Mouse (Mus musculus) induced T-regulatory cell, adult 2 months (primary cell): Measurements from ENCODE around the gene Rdh13.
A peak's percentile ranks its signal among the peaks of the same experiment; 100 is the strongest.

Experiments used
- DNase-seq: peaks from one replicate; pipeline ENCODE4 v3.0.0-alpha.2; 2012; ENCODE audit warnings: low read depth

Rdh13 gene

GRCm38 (mm10) chr7:4445216-4445791 is at the start of gene Rdh13:
Gene Rdh13 (minus strand): TSS chr7:4445649.
- peak; percentile 87 for DNase-seq

- no peak for DNase-seq
These were observed 48.5 kb upstream of the Rdh13 start for GRCm38 (mm10) chr7:4493991-4494390.

- peak; percentile 69 for DNase-seq
These were observed 47.1 kb upstream of the Rdh13 start for GRCm38 (mm10) chr7:4492284-4493224.

- no peak for DNase-seq
These were observed 45.9 kb upstream of the Rdh13 start for GRCm38 (mm10) chr7:4491308-4491707.

- DNase-seq: no peak
These were observed 36.8 kb upstream of the Rdh13 start for GRCm38 (mm10) chr7:4482281-4482680.

- DNase-seq: peak; percentile 74
These were observed 34.2 kb upstream of the Rdh13 start for GRCm38 (mm10) chr7:4479674-4480073.

GRCm38 (mm10) chr7:4478796-4479291 is 33.4 kb upstream of the Rdh13 start:
- no peak for DNase-seq

- DNase-seq: no peak
These were observed 32.8 kb upstream of the Rdh13 start for GRCm38 (mm10) chr7:4478021-4478795.

GRCm38 (mm10) chr7:4473940-4474339 is 28.5 kb upstream of the Rdh13 start:
- DNase-seq: no peak

- DNase-seq: peak; percentile 49
These were observed 25.7 kb upstream of the Rdh13 start for GRCm38 (mm10) chr7:4471179-4471555.

GRCm38 (mm10) chr7:4470275-4471178 is 25.1 kb upstream of the Rdh13 start:
- DNase-seq: peak; percentile 64

GRCm38 (mm10) chr7:4467801-4468200 is 22.4 kb upstream of the Rdh13 start:
- DNase-seq: no peak

GRCm38 (mm10) chr7:4464194-4464824 is 18.9 kb upstream of the Rdh13 start:
- peak; percentile 79 for DNase-seq

- DNase-seq: peak; percentile 68
These were observed 15.4 kb upstream of the Rdh13 start, which contains the start of gene Eps8l1 for GRCm38 (mm10) chr7:4460576-4461434. Gene Eps8l1 (plus strand): TSS chr7:4460674.

GRCm38 (mm10) chr7:4452644-4453043 is 7.2 kb upstream of the Rdh13 start:
- no peak for DNase-seq

- DNase-seq: no peak
These were observed 3.8 kb upstream of the Rdh13 start for GRCm38 (mm10) chr7:4449211-4449610.

- no peak for DNase-seq
These were observed 3.0 kb upstream of the Rdh13 start for GRCm38 (mm10) chr7:4448439-4448838.

GRCm38 (mm10) chr7:4447138-4447537 is 1.7 kb upstream of the Rdh13 start:
- DNase-seq: peak; percentile 62

- DNase-seq: no peak
These were observed 4.9 kb downstream of the Rdh13 start for GRCm38 (mm10) chr7:4440549-4440948.

GRCm38 (mm10) chr7:4437721-4438120 is 7.7 kb downstream of the Rdh13 start:
- DNase-seq: no peak
